Mouse (Mus musculus) intestine, embryonic 14.5 days (tissue): Measurements from ENCODE around the gene Dnah7c. TPM values are rescaled to one million over a fixed set of nuclear protein-coding genes. Genes with fewer than 3 reads are reported as not detected.
"Not testable (repeated sequence)": the region's sequence is repeated elsewhere in the genome, so short reads cannot be mapped to it uniquely, and the experiment has no call there.

Experiments
- ATAC-seq: fragments of 200-750 bp; cut with Nextera tagmentation; replicated peaks from 2 replicates; pipeline ENCODE4 v1.8.0; 2017; ENCODE audit warnings: low read depth, moderate number of reproducible peaks, moderate TSS enrichment, moderate library complexity; ENCODE audit not compliant: low FRiP score, low TSS enrichment
- DNase-seq: peaks from one replicate; pipeline ENCODE4 v3.0.0-alpha.2; 2018; ENCODE audit warnings: low spot score
- H3K27ac ChIP-seq: fragments of 300-500 bp; sonication (generic); 2 replicates; pipeline ENCODE4 v1.5.1; 2014; ENCODE audit warnings: low read depth, mild to moderate bottlenecking, control low read depth
- H3K27me3 ChIP-seq: fragments of 300-500 bp; sonication (generic); replicated peaks from 2 replicates; pipeline ENCODE4 v1.6.1; 2014; ENCODE audit warnings: low read length, control low read depth; ENCODE audit not compliant: control insufficient read depth, insufficient read depth
- H3K36me3 ChIP-seq: fragments of 300-500 bp; sonication (generic); 2 replicates; pipeline ENCODE4 v1.6.1; 2014; ENCODE audit warnings: low read length, control low read depth; ENCODE audit not compliant: control insufficient read depth, insufficient read depth
- H3K4me1 ChIP-seq: fragments of 300-500 bp; sonication (generic); replicated peaks from 2 replicates; pipeline ENCODE4 v1.6.1; 2014; ENCODE audit warnings: low read length, control low read depth, mixed read lengths; ENCODE audit not compliant: control insufficient read depth, insufficient read depth
- H3K4me2 ChIP-seq: fragments of 300-500 bp; sonication (generic); 2 replicates; pipeline ENCODE4 v1.6.1; 2014; ENCODE audit warnings: low read length
- H3K4me3 ChIP-seq: fragments of 300-500 bp; sonication (generic); 2 replicates; pipeline ENCODE4 v1.5.1; 2014; ENCODE audit warnings: low read depth, low read length, control low read depth, mixed read lengths
- H3K9ac ChIP-seq: fragments of 300-500 bp; sonication (generic); 2 replicates; pipeline ENCODE4 v1.6.1; 2014; ENCODE audit warnings: mild to moderate bottlenecking, low read length
- H3K9me3 ChIP-seq: fragments of 300-500 bp; sonication (generic); 2 replicates; pipeline ENCODE4 v1.6.1; 2016; ENCODE audit warnings: low read length, control low read depth; ENCODE audit not compliant: control insufficient read depth
- WGBS: fragments of 180-500 bp; shearing (Covaris S2); extraction: QIAGEN DNeasy Blood & Tissue Kit; methylation state at CpG from one replicate; pipeline ENCODE4 v1.1.7; 2014; 5-methylcytosine and 5-hydroxymethylcytosine counted together
- polyA plus RNA-seq: library from polyadenylated mRNA; unstranded; fragments of >200 nt; fragmentation: Nextera tagmentation; extraction: Ambion mirVana; gene quantifications from 2 replicates; pipeline ENCODE4 v1.2.1, GENCODE M21; 2014

Gene Dnah7c
- 0.12 and 0.26 TPM in 2 replicates for polyA plus RNA-seq

DNA sequence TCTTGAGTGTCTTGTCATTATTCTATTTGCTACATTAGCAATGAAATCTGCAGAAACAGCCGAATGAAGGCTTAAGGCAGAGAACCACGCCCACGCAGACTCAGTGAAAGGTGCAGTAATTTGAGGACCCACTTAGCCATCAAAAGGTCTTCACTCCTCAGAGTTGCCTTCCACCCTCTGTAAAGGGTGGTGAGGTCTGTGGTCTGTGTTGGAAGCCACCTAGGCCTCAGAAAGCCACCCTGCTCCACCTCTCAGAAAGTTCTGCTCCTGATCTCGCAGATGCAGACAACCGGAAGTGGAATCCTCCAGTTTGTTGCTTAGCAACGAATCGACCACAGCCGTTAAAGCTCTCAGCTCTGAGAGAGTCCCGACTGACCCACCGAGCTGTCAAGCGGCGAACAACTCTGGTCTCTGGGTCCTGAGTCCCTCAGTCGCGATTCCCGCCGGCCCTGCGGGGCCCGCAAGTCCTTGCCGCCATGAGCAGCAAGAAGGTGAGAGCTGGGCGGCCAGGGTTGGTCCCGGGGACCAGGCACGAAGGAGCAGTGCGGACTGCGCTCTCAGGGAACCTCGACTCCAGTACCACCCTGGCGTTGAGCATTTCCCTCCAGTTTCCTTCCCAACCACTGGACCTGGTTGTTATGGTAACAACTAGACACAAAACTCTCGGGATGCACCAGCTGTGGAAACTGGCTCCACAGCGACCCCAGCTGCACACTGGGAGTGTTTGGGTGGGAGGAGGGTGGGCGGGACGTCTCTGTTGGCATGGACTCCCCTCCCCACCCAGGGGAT is at the start of gene Dnah7c:
Gene Dnah7c, plus strand, starts transcription at position 456 of the 789 bp plus-strand sequence.
- Histone ChIP-seq H3K4me1 (no peaks in the 10 kb centered on the region; the same call in 1 of the 2 replicates), H3K27ac (no peak within 1 kb of the TSS), H3K4me3 (peak within 1 kb of the TSS; percentile 48), H3K4me2 (peak within 1 kb of the TSS; percentile 82), H3K27me3 (no peaks in the 10 kb centered on the region), H3K36me3 (no peaks in the 10 kb centered on the region), H3K9me3 (0 out of 2 replicates have a peak, but pooled peaks cover 2% of the 10 kb centered on the region), H3K9ac (peak within 1 kb of the TSS; percentile 44)
- peak; percentile 72 for DNase-seq
- WGBS: 8% methylated on average over 30 of the region's 30 CpGs
- ATAC-seq: peak; percentile 63

DNA sequence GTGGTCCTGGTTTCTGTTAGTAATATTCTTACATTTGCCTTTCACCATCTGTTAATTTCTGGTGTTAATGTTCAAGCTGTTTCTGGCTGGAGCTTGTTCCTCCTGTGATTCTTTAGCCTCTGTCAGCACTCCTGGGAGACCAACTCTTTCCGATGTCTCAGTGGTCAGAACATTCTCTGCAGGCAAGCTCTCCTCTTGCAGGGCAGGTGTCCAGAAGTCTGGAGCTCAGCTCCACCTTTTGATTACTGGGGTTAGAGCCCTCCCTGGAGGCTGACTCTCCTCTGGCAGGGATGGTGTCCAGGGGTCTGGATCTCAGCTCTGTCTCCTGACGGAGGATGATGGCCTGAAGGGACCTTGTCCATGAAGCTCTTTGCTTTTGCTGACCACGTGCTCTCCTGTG is 44.8 kb upstream of the Dnah7c start:
- H3K4me3 ChIP-seq, ATAC-seq: not testable (repeated sequence)
- 83% methylated on average over 3 of the region's 3 CpGs for WGBS

GRCm38 (mm10) chr1:46394681-46395297 is 30.6 kb upstream of the Dnah7c start:
- H3K4me2 ChIP-seq, H3K27ac ChIP-seq, H3K9me3 ChIP-seq, H3K36me3 ChIP-seq, H3K9ac ChIP-seq, H3K4me1 ChIP-seq, H3K4me3 ChIP-seq, DNase-seq, H3K27me3 ChIP-seq, ATAC-seq: not testable (repeated sequence)
- 72% methylated on average over 3 of the region's 4 CpGs for WGBS

More for the DNA sequence above, 44.8 kb upstream of the Dnah7c start:
- not testable (repeated sequence) for H3K36me3 ChIP-seq, H3K9me3 ChIP-seq, H3K9ac ChIP-seq, H3K27ac ChIP-seq, DNase-seq, H3K27me3 ChIP-seq, H3K4me1 ChIP-seq, H3K4me2 ChIP-seq

- Histone ChIP-seq H3K9ac (no peak overlapping the region), H3K27me3 (no peaks in the 10 kb centered on the region), H3K4me3 (no peak overlapping the region), H3K4me2 (no peak overlapping the region), H3K36me3 (no peaks in the 10 kb centered on the region), H3K9me3 (no peaks in the 10 kb centered on the region), H3K4me1 (no peaks in the 10 kb centered on the region), H3K27ac (no peak overlapping the region)
- 72% methylated on average over 6 of the region's 6 CpGs for WGBS
- ATAC-seq: no peak
- no peak for DNase-seq
These were observed 16.9 kb upstream of the Dnah7c start for GRCm38 (mm10) chr1:46408324-46409115.

DNA sequence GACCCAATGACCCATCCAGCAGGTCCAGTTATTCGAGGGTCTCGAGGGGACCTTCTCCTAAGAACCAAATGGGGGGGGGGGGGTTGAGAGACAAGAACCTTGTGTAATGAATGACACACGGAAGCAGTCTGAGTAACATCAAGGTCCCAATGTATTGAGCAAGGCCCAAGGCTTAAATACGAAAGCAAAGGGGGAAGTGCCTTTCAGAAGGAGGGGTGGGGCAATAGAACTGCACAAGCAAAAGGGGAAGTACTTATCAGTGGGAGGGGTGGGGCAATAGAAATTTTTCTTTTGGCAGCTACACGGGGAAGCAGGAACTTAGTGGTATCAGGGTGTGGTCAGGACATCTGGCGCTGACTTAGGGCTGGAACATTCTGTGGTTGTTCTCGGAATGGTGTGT is 10.6 kb upstream of the Dnah7c start:
- ATAC-seq, H3K4me2 ChIP-seq, H3K36me3 ChIP-seq, H3K27me3 ChIP-seq, DNase-seq, H3K27ac ChIP-seq, H3K9me3 ChIP-seq, H3K9ac ChIP-seq, H3K4me3 ChIP-seq, H3K4me1 ChIP-seq: not testable (repeated sequence)
- 89% methylated on average over 7 of the region's 7 CpGs for WGBS

DNA sequence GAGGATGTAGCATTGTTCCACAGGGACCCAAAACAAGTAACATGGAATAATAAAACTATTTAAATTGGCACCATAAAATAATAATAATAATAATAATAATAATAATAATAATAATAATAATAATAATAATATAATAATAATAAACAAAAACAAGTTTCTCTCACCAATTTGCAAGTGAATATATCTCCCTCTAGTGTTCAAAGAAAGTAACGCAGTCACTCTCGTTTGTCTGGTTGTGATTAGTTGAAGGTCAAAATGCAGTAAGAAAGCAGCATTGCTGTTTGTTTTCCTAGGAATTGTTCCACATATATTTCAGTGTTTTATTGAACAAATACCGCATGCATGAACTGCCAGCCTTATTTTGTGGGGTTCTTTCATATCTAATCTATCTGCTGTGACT is 8.4 kb upstream of the Dnah7c start:
- H3K9ac ChIP-seq, H3K4me2 ChIP-seq, ATAC-seq, H3K4me3 ChIP-seq, H3K4me1 ChIP-seq, H3K27me3 ChIP-seq, DNase-seq, H3K36me3 ChIP-seq, H3K27ac ChIP-seq, H3K9me3 ChIP-seq: not testable (repeated sequence)
- 27% methylated on average over 3 of the region's 3 CpGs for WGBS

- not testable (repeated sequence) for H3K27ac ChIP-seq, H3K9me3 ChIP-seq, H3K27me3 ChIP-seq, H3K9ac ChIP-seq, ATAC-seq, H3K4me1 ChIP-seq, H3K36me3 ChIP-seq, H3K4me2 ChIP-seq, DNase-seq, H3K4me3 ChIP-seq
- 54% methylated on average over 3 of the region's 4 CpGs for WGBS
These were observed 6.4 kb upstream of the Dnah7c start for GRCm38 (mm10) chr1:46418966-46419365.

GRCm38 (mm10) chr1:46428401-46428800 is 3.0 kb downstream of the Dnah7c start:
- Histone ChIP-seq H3K4me3 (no peak overlapping the region), H3K27me3 (no peaks in the 10 kb centered on the region), H3K9ac (no peak overlapping the region), H3K4me2 (no peak overlapping the region), H3K36me3 (no peaks in the 10 kb centered on the region), H3K4me1 (no peaks in the 10 kb centered on the region; the same call in 1 of the 2 replicates), H3K9me3 (0 out of 2 replicates have a peak, but pooled peaks cover 2% of the 10 kb centered on the region), H3K27ac (no peak overlapping the region)
- WGBS: 90% methylated on average over 2 of the region's 2 CpGs
- ATAC-seq (no peak), DNase-seq (no peak)
